Mouse (Mus musculus) heart, adult 18-20 months (tissue): Measurements from ENCODE around the gene Lamb2. TPM values are rescaled to one million over a fixed set of nuclear protein-coding genes. Genes with fewer than 3 reads are reported as not detected.
A peak's percentile ranks its signal among the peaks of the same experiment; 100 is the strongest.

ENCODE experiments used
- DNase-seq, 2 experiments: peaks; one replicate each; pipeline ENCODE4 v3.0.0; 2021 to 2022; ENCODE audit warnings: mixed read lengths in 1 of 2
- total RNA-seq, 2 experiments: library from RNA; stranded (reverse); gene quantifications; 2 replicates each; pipeline ENCODE4 v1.2.3; 2021

Lamb2 gene
- total RNA-seq, 2 experiments from 2014 or later = 334 to 339 TPM

DNA sequence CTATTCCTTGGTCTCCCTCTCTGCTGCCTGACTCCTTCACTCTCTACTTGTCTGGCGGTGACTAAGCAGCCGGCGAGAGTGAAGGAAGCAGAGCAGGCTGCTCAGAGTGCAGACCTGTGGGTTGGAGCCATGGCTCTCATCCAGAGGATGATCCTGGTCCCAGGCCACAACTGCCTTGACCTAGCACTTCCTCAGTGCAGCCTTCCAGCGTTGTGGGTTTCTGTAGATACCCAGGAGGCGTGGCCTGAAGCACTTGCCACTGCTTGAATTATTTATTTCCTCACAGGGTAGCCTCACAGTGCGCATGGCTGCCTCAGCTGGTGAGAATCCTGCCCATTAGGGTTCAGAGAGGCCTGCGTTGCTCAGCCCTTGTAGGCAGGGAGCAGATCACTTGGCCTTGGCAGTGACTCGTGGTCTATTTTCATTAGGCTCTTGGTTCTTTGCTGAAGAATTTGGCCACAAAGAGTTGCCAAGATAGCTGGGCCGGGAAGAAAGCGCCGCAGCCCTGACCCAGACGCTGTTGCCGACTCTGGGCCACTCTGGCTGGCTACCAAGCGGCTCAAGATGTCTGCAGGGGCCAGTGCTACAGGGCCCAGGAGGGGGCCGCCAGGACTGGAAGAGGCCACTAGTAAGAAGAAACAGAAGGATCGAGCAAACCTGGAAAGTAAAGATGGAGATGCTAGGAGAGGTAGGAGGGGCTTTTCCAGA is 12.7 kb downstream of the Lamb2 start:
- peak; percentile 36 to 57 for DNase-seq

DNA sequence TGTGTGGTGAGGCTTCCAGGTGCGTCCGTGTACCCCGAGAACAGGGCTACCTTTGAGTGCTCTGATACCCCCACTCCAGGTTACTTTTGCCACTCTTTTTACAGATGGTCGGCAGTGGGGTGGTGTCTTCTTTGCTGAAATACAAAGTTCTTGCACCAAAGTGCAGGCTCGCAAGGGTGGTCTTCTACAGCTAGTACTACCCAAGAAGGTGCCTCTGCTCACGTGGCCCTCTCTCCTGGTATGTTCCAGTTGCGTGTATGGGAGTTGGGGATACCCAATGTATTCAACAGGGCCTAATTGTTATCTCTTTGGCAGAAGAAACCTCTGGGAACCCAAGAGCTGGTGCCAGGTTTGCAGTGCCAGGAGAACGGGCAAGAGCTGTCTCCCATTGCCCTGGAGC is 13.7 kb downstream of the Lamb2 start:
- DNase-seq = no peak

DNA sequence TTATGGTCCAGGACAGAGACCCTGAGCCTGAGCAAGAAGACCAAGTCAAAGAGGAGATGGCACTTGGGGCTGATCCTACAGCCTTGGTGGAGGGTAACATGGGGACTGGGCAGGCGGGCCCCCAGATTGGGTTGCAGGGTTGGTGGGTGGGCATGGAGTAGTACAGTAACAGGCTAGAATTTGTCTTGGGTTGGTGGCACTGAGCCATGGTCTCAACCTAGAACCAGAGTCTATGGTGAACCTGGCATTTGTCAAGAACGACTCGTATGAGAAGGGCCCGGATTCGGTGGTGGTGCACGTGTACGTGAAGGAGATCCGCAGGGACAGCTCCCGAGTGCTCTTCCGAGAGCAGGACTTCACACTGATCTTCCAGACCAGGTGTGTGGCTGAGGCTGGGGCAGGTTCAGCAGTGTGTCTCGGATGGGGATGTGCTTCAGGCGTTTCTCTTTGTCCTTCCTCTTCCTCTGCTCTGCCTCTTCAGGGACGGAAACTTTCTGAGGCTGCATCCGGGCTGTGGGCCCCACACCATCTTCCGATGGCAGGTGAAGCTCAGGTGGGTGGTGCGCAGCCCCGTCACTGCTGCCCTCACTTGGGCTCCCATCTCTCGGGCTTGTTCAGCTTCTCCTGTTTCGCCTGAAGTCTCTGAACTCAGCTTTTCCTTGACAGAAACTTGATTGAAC is 14.8 kb downstream of the Lamb2 start:
- DNase-seq = no peak

DNA sequence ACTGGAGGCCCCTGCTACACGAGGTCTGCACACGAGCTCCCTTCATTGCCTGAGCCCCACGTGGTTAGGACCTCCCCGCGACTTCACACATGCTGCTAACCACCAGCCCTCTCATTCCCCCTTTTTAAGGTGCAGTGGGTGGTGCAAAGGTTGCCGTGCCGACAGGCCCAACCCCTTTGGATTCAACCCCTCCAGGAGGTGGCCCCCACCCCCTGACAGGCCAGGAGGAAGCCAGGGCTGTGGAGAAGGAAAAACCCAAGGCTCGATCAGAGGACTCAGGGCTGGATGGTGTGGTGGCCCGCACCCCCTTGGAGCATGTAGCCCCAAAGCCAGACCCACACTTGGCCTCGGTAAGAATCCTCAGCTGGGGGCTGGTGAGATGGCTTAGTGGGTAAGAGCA is 15.4 kb downstream of the Lamb2 start:
- DNase-seq = no peak

DNA sequence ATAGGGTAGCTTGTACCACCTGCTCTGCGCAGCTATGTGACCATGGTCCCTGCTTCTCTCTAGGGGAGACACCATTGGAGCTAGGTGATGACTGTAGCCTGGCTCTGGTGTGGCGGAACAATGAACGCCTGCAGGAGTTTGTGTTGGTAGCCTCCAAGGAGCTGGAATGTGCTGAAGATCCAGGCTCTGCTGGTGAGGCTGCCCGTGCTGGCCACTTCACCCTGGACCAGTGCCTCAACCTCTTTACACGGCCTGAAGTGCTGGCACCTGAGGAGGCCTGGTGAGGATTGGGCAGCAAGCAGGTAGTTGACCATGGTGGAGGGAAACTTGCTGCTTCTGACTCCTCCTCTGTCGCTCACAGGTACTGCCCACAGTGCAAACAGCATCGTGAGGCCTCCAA is 19.7 kb downstream of the Lamb2 start:
- no peak for DNase-seq

DNA sequence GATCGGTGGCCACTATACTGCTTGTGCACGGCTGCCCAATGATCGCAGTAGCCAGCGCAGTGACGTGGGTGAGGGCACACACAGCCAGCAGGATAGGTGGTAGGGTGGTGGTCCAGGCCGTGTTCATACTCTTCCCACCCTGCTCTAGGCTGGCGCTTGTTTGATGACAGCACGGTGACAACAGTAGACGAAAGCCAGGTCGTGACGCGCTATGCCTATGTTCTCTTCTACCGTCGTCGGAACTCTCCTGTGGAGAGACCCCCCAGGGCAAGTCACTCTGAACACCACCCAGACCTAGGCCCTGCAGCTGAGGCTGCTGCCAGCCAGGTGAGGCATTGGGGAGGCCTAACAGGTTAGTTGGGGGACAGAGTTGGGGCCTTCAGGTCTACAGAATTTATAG is 20.4 kb downstream of the Lamb2 start:
- no peak for DNase-seq

DNA sequence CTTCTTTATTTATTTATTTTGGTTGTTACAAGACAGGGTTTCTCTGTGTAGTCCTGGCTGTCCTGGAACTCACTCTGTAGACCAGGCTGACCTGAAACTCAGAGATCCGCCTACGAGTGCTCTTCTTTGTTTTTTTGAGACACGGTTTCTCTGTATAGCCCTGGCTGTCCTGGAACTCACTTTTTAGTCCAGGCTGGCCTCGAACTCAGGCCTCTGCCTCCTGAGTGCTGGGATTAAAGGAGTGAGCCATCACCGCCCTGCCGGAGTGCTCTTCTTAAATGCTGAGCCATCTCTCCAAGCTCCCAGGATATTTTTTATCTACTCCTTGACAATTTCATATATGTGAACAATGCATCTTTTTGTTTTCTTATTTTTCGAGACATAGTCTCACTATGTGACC is 27.4 kb downstream of the Lamb2 start:
- no peak for DNase-seq

DNA sequence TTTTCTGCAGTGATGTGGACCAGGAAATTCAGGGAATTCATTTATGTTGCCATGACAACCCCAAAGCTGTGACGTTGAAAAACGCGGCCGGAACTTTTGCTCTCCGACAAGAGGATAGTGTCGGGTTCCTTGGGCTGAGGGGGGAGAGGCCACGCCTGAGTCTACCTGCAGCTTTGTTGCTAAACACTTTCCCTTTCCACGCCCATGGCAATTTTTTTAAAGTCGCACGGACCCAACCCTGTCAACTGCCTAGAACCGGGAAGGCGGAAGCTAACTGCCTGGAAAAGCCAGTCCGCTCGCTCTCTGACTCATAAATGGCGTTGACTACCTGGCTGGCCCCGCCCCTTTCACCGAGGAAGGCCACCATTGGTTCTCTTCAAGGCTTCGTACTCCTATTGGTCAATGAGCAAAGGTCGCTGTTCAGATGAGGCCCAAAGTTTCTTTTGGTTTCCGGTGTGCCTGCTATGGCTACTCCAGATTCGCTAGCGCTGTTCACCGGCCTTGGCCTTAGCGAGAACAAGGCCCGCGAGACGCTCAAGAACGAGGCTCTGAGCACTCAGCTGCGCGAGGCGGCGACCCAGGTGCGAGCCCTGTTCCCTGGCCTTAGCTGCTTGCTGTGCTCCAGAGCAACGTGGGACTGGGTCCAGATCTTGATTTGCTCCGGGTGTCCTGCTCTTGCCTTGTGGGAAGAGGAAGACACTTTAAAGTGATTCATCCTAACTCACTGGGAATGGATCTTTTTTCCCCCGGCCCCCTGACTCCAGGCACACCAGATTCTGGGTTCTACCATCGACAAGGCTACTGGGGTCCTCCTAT is 28.3 kb downstream of the Lamb2 start, which contains the start of gene Qars:
Gene Qars (plus strand): TSS at position 88 of the 816 bp plus-strand sequence.
- DNase-seq = peak; percentile 96 to 97

DNA sequence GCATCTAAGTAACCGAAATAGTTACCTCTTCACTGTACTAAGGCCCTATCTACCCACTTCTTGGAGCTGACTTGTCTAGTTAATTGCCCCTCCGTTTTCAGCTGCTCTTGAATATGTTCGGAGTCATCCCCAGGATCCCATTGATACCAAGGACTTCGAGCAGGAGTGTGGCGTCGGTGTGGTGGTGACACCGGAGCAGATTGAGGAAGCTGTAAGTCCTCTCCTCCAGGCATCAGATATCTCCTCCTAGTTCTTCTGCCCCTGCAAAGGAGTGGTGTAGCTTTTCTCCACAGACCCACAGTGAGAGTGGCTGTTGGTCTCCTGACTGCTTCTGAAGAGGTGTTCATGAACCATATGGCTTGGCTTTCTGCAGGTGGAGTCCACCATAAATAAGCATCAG is 29.2 kb downstream of the Lamb2 start:
- DNase-seq = no peak

DNA sequence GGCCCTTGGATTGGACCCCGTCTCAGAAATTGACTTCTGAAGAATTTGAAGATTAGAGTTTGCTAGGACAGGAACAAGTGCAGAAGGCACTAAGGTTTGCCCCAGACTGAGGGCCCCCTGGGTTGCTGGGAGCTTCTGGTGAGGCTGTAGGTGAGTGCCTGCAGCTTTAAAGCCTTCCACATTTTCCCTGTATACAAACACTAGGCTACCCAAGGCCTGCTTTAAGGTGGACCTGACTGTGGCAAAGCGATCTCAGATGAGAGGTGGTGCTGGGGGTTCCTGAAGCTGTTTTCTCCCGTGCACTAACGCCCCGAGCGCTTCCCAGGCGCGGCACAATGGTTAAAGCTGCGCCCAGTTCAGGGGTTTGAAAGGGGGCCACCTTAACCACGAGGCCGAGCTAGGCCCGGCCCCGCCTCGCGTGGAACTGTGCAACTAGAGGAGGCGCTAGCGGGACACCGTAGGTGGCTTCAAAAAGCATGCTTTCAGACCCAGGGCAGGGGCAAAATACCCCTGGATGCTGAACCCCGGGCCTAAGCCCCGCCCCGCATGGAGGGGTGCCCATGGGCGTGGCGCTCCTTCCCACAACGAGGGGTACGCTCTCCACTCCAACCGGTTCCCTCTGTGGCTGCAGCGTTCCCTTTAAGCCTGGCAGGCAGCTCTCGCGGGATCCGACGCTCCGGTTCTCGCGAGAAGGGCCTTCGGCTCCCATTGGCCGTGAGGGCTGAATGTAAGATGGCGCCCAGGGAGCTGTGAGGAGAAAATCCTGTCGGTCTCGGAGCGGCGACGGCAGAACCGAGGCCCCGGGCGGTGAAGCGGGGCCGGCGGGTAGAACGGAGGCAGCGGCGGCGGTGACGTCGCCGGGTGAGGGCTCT is 37.1 kb downstream of the Lamb2 start, which contains the start of gene Qrich1:
Gene Qrich1 (plus strand): TSS at position 427 of the 872 bp plus-strand sequence.
- peak; percentile 97 for DNase-seq

DNA sequence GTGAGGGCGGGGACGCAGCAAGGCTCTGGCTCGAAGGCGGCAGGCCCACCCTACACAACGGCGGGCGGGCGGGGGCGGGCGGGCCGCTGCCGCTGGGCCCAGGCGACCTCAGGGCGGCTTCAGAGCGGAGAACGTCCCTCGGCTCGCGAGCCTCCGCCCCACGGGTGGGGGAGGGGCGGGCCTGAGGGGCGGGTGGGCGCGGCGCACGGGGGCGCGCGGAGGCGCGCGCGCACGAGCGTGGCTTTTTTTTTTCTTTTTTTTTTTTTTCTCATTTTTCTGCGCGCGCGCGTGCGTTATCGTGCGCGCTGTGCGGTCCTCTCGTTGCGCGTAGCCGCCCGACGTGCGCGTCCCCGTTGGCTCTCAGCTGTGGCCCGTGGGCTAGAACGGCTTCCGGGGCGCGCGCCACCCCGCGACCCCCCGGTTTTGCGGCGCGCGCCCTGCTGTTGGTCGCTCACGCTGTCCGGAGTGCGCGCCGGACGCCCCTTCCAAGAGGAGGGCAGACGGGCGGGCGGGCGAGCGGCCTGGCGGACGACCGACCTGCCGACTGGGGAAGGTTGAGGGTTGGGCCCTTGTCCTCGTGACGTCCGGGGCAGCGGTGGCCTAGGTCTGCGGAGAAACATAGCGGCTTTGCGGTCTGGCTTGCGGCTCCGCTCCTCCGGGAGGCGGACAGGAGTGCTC is 37.9 kb downstream of the Lamb2 start:
- DNase-seq = peak; percentile 84 to 85

DNA sequence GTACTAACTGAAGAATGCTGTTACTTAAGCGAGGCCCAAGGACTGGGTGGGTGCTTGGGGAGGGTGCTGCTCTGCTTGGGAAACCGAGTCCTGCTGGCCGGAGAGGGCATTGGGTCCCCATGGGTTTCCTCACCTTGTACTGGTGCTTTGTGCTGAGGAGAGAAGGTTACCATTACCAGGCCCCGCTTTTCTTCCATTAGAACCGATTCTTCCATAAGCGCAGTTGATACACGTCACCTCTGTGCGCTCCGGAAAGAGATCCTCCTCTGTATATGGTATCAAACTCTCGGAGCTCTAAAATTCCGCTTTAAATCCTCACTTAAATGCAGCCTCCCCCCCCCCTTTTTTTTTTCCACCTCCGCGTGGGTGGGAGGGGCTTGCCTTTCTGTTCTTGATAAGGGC is 38.4 kb downstream of the Lamb2 start:
- DNase-seq = no peak

DNA sequence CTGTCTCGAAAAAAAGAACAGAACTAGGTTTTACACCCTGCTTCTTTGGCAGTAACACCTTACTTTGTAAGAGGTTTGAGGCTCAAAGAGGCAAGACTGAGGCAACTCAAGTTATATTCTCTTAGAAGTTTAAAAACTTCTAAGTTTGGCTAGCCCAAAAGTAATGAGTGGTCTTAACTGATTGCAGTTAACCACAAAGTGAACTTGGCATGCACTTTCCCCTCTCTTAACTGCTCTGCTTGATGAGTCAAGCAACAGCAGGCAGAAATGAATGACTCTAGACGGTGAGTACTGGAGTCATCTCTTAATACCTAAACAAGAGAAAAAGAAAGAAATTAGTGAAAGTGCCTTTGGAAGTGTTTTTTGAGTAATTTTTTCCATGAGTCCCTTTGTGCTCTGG is 42.1 kb downstream of the Lamb2 start:
- no peak for DNase-seq

DNA sequence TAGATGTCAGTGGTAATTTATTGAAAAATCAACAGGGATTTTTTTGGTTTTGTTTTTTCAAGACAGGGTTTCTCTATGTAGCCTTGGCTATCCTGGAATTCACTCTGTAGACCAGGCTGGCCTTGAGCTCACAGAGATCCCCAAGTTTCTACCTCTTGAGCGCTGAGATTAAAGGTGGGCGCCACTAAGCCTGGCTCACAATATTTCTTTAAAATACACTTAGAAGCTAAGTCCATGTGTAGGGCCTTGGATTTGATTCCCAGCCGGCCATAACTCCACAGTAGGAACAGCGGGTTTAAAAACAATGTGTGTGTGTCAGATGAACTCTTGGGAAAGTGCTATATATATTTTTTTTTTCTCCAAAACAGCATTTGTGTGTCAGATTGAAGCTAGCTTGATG is 43.8 kb downstream of the Lamb2 start:
- DNase-seq = no peak

DNA sequence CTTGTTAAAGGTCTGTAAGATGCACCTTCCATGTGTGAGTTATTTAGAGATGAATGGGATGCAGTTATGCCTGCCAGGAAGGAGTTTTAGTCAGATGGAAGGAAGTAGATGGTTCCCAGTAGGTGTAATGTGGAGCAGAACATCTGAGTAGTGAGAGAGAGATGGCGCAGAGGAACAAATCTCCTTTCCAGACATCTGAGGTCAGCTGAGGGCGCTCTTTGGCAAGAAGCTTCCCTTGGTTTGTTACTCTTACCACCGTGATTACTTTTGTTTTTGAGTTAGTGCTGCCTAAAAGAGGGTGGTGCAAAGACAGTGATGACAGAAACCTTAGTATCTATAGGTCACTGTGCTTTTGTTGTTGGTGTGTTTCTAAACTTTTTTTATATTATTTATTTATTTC is 45.9 kb downstream of the Lamb2 start:
- DNase-seq = no peak

DNA sequence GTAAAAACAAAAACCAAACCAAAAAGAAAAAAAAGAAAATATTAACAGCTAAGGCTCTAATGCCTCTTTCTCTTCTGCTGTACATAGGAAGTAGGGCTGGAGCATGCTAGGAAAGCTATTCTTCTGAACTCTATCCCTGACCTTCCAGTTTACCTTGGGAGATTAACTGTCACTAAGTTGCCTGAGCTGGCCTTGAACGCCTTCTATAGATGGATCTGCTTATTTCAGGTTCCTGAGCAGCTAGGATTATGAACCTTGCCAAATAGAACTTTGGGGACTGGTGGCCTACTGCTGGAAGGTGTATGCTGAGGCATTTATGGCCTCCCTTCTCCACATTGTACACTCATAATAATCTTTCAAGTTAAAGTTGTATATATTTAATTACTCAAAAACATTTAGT is 51.4 kb downstream of the Lamb2 start:
- no peak for DNase-seq

DNA sequence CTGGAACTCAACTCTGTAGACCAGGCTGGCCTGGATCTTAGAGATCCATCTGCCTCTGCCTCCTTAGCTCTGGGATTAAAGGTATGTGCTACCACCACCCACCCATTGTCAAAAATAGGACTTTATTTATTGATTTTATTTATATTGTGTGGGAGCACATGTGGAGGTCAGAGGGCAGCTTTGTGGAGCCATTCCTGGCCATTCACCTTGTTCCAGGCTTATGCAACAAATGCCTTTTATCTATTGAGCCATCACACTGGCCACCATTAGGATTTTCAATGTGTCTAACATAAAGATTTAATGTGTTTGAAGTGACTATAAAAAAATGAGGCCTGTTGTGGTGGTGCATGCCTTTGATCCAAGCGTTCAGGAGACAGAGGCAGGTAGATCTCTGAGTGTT is 52.0 kb downstream of the Lamb2 start:
- no peak for DNase-seq
